Mouse (Mus musculus): ENCODE results near the gene Pdcd1lg2.

Pdcd1lg2 gene

GRCm38 (mm10) chr19:29469686-29470254 lies 59.1 kb downstream of the Pdcd1lg2 start:
- DNase-seq (ENCODE audit: low read depth, low spot score), result no peak

GRCm38 (mm10) chr19:29470652-29471051 lies 59.9 kb downstream of the Pdcd1lg2 start:
- DNase-seq (ENCODE audit: low read depth, low spot score), result no peak

GRCm38 (mm10) chr19:29472424-29472823 lies 61.7 kb downstream of the Pdcd1lg2 start:
- no peak for DNase-seq (ENCODE audit: low read depth, low spot score)

GRCm38 (mm10) chr19:29472946-29473345 lies 62.2 kb downstream of the Pdcd1lg2 start:
- no peak for DNase-seq (ENCODE audit: low read depth, low spot score)

- no peak for DNase-seq (ENCODE audit: low read depth, low spot score)
Measured at GRCm38 (mm10) chr19:29474803-29475202, 64.1 kb downstream of the Pdcd1lg2 start.

- no peak for DNase-seq (ENCODE audit: low read depth, low spot score)
Measured at GRCm38 (mm10) chr19:29475210-29475620, 64.5 kb downstream of the Pdcd1lg2 start.

- DNase-seq (ENCODE audit: low read depth, low spot score), result no peak
Measured at GRCm38 (mm10) chr19:29478598-29478997, 67.9 kb downstream of the Pdcd1lg2 start.

GRCm38 (mm10) chr19:29481578-29481977 lies 70.9 kb downstream of the Pdcd1lg2 start:
- DNase-seq (ENCODE audit: low read depth, low spot score), result no peak

GRCm38 (mm10) chr19:29482148-29482547 lies 71.4 kb downstream of the Pdcd1lg2 start:
- DNase-seq (ENCODE audit: low read depth, low spot score), result no peak

- DNase-seq (ENCODE audit: low read depth, low spot score), result no peak
Measured at GRCm38 (mm10) chr19:29482637-29483036, 71.9 kb downstream of the Pdcd1lg2 start.

GRCm38 (mm10) chr19:29483386-29483785 lies 72.7 kb downstream of the Pdcd1lg2 start:
- DNase-seq (ENCODE audit: low read depth, low spot score), result no peak

GRCm38 (mm10) chr19:29484537-29484936 lies 73.8 kb downstream of the Pdcd1lg2 start:
- DNase-seq (ENCODE audit: low read depth, low spot score), result no peak

GRCm38 (mm10) chr19:29485257-29485948 lies 74.7 kb downstream of the Pdcd1lg2 start:
- DNase-seq (ENCODE audit: low read depth, low spot score), result no peak

GRCm38 (mm10) chr19:29486545-29487206 lies 76.0 kb downstream of the Pdcd1lg2 start:
- DNase-seq (ENCODE audit: low read depth, low spot score), result no peak

- no peak for DNase-seq (ENCODE audit: low read depth, low spot score)
Measured at GRCm38 (mm10) chr19:29487326-29488072, 76.8 kb downstream of the Pdcd1lg2 start.

GRCm38 (mm10) chr19:29488073-29488390 lies 77.3 kb downstream of the Pdcd1lg2 start:
- DNase-seq (ENCODE audit: low read depth, low spot score), result no peak

GRCm38 (mm10) chr19:29488420-29488819 lies 77.7 kb downstream of the Pdcd1lg2 start:
- DNase-seq (ENCODE audit: low read depth, low spot score), result no peak

- DNase-seq (ENCODE audit: low read depth, low spot score), result no peak
Measured at GRCm38 (mm10) chr19:29489785-29490284, 79.1 kb downstream of the Pdcd1lg2 start.

GRCm38 (mm10) chr19:29491467-29491866 lies 80.7 kb downstream of the Pdcd1lg2 start:
- DNase-seq (ENCODE audit: low read depth, low spot score), result no peak

GRCm38 (mm10) chr19:29494454-29494853 lies 83.7 kb downstream of the Pdcd1lg2 start:
- DNase-seq (ENCODE audit: low read depth, low spot score), result no peak

- DNase-seq (ENCODE audit: low read depth, low spot score), result no peak
Measured at GRCm38 (mm10) chr19:29496001-29496597, 85.4 kb downstream of the Pdcd1lg2 start.

Measured in retina, postnatal 7 days (tissue).